Mouse (Mus musculus) midbrain, embryonic 12.5 days (tissue): ENCODE measurements around the gene Naaladl2. TPM values are rescaled to one million over a fixed set of nuclear protein-coding genes. Genes with fewer than 3 reads are reported as not detected.

Experiments used
- ATAC-seq: fragments of 200-750 bp; cut with Nextera tagmentation; 2 replicates; pipeline ENCODE4 v1.8.0; 2017; ENCODE audit warnings: low read depth, moderate TSS enrichment, moderate library complexity; ENCODE audit not compliant: low FRiP score
- H3K27ac ChIP-seq: fragments of 300-500 bp; sonication (generic); replicated peaks from 2 replicates; pipeline ENCODE4 v1.5.1; 2016; ENCODE audit warnings: mild to moderate bottlenecking
- H3K27me3 ChIP-seq: fragments of 300-500 bp; sonication (generic); 2 replicates; pipeline ENCODE4 v1.6.1; 2016; ENCODE audit warnings: mild to moderate bottlenecking
- H3K36me3 ChIP-seq: fragments of 300-500 bp; sonication (generic); 2 replicates; pipeline ENCODE4 v1.6.1; 2016
- H3K4me1 ChIP-seq: fragments of 300-500 bp; sonication (generic); 2 replicates; pipeline ENCODE4 v1.6.1; 2016
- H3K4me2 ChIP-seq: fragments of 300-500 bp; sonication (generic); replicated peaks from 2 replicates; pipeline ENCODE4 v1.6.1; 2016; ENCODE audit warnings: mild to moderate bottlenecking, moderate library complexity
- H3K4me3 ChIP-seq: fragments of 300-500 bp; sonication (generic); 2 replicates; pipeline ENCODE4 v1.5.1; 2016; ENCODE audit warnings: mild to moderate bottlenecking
- H3K9ac ChIP-seq: fragments of 300-500 bp; sonication (generic); replicated peaks from 2 replicates; pipeline ENCODE4 v1.6.1; 2016; ENCODE audit warnings: mild to moderate bottlenecking, moderate library complexity
- H3K9me3 ChIP-seq: fragments of 300-500 bp; sonication (generic); 2 replicates; pipeline ENCODE4 v1.6.1; 2016; ENCODE audit warnings: mild to moderate bottlenecking
- WGBS: fragments of 180-500 bp; shearing (Covaris S2); methylation state at CpG from one replicate; pipeline ENCODE4 v1.1.7; 2016; 5-methylcytosine and 5-hydroxymethylcytosine counted together
- polyA plus RNA-seq: library from polyadenylated mRNA; unstranded; fragments of >200 nt; fragmentation: Nextera tagmentation; extraction: Ambion mirVana; gene quantifications from 2 replicates; pipeline ENCODE4 v1.2.1, GENCODE M21; 2016

The Naaladl2 gene
- polyA plus RNA-seq, 1 experiment from 2014 or later, result 1.0 TPM

DNA sequence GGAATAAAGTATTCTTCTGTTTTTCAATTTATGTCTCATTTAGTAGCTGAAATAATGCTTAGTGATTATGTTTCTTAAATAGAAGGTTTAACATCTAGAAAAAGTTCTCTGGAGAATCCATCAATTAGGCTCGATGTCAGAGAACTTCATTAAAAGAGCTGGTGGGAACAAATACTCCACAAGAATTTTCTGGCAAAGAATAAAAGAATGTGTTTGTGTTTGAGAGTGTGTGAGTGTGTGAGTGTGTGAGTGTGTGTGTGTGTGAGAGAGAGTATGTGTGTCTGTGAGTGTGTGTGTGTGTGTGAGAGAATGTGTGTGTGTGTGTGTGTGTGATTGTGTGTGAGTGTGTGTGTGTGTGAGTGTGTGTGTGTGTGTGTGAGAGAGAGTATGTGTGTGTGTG, 1170.3 kb downstream of the Naaladl2 start:
- Histone ChIP-seq H3K4me1 (no peaks in the 10 kb centered on the region), H3K9ac (no peak overlapping the region), H3K27ac (no peak overlapping the region), H3K27me3 (no peaks in the 10 kb centered on the region), H3K36me3 (no peaks in the 10 kb centered on the region), H3K9me3 (no peaks in the 10 kb centered on the region), H3K4me2 (no peak overlapping the region), H3K4me3 (no peak overlapping the region)
- 86% methylated on average over 1 of the region's 1 CpGs for WGBS
- no peak for ATAC-seq

DNA sequence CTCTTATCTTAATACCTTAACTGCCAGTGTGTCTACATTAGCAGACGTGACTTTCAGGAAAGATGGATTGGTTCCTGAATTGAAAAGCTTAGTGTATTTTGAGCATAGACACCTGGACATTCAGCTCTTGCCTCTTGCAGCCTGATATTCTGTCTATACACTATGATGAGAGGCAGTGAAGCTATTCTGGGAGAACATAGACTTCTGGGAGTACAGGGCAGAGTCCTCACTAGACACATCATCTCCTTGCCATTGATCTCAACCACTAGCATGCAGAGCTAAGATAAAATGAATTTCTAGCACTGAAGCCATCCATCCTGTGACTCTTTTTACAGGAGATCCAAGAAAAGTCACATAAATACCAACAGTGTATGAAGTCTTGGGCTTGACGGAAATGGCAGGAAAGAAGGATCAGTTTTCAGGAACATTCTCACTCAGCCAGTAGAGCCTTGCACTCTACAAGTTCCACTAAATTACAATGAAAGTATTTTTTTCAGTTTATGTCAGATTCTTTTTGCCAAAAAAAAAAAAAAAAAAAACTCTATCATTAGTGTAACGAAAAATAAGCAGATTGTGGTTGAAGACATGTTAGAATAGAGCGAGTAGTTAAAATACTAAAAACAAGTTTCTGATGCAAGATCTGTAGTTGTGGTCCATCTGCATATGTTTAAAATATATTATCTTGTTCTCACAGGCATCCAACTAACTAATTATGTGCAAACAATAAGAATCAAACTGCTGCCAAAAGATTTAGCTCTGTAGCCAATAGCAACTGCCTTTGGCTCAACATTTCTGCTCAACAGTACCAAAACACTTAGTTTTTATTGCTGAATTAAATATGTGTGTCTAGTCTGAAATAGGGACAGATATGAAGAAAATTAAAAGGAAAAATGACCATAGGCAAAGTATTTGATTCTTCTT, 1171.1 kb downstream of the Naaladl2 start:
- no peak overlapping the region for H3K9ac ChIP-seq
- no peak overlapping the region for H3K4me2 ChIP-seq
- no peaks in the 10 kb centered on the region for H3K36me3 ChIP-seq
- H3K27ac ChIP-seq, result no peak overlapping the region
- no peaks in the 10 kb centered on the region for H3K4me1 ChIP-seq
- WGBS, result 87% methylated on average over 4 of the region's 4 CpGs
- H3K9me3 ChIP-seq, result no peaks in the 10 kb centered on the region
- no peaks in the 10 kb centered on the region for H3K27me3 ChIP-seq
- no peak for ATAC-seq
- H3K4me3 ChIP-seq, result no peak overlapping the region

DNA sequence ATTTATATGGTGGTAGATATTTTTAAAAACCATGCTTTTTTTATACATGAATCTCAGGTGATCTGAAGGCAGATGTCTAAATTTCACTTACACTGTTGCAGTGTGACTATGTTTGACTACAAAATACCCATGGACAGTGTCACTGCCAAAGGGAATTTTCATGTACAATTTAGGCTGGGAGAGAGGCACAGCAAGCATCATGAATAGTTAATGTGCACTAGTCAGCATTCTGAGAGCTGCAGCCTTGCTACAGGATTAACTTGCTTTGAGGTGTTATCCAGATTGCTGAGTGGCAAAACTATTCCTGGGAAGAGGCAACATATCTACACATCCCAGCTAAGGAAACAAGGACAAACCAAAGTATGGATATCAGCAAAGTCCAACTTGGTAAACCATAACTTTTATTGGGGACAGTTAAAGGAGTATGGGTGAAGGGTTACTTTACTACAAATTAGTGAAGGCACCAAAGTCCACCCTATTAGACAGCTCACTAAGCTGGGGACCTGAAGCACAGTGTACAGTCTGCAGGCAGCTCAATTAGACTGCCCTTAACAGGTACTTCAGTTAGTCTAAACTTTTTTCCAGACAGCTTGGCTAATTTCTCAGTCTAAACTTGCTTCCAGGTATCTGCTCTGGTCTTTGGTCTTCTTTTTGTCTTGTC, 1181.0 kb downstream of the Naaladl2 start:
- no peaks in the 10 kb centered on the region for H3K27me3 ChIP-seq
- no peak for ATAC-seq
- H3K4me3 ChIP-seq, result no peak overlapping the region
- H3K4me1 ChIP-seq, result no peaks in the 10 kb centered on the region
- no peak overlapping the region for H3K4me2 ChIP-seq
- H3K27ac ChIP-seq, result no peak overlapping the region
- no peaks in the 10 kb centered on the region for H3K9me3 ChIP-seq
- no peak overlapping the region for H3K9ac ChIP-seq
- no peaks in the 10 kb centered on the region for H3K36me3 ChIP-seq

DNA sequence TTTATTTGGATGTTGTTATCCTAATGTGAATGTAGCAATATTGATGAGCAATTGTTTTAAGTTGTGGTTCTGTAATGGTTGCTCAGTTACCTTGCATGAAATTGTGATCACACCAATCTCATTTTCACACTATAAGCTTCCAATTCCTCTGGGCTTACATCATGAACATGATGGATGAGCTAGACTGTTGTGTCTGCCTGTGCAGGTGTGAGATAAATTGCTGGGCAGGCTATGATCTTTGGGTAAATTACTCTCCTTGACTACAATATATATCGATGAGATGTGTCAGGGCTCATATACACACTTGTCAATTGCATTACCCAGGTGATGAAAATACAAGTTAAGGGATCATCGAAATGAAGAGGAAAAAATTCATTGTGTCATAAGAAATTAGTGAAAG, 1197.9 kb downstream of the Naaladl2 start:
- ATAC-seq, result no peak

DNA sequence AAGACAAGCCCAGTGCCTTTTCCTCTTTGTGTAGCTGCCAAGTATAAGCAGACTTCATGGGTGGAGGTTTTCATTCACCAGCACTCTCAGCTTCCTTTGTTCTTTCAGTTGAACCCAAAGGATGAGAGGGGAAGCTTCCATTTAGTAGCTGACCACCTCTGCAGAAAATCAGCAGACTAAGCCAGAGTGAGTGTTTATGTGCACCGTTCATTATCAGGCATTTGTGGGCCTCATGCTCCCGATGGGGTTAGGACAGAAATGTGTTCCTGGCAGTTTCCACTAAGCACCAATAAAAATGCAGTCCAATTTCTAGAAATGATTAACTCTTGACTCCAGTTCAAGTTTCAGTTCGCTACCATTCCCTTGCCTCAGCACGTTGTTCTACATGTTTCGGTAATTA, 1206.8 kb downstream of the Naaladl2 start:
- ATAC-seq, result no peak
- H3K36me3 ChIP-seq, result no peaks in the 10 kb centered on the region
- H3K27me3 ChIP-seq, result no peaks in the 10 kb centered on the region
- H3K27ac ChIP-seq, result no peak overlapping the region
- H3K4me2 ChIP-seq, result no peak overlapping the region
- H3K9ac ChIP-seq, result no peak overlapping the region
- no peak overlapping the region for H3K4me3 ChIP-seq
- WGBS, result 48% methylated on average over 5 of the region's 5 CpGs
- no peaks in the 10 kb centered on the region for H3K4me1 ChIP-seq
- no peaks in the 10 kb centered on the region for H3K9me3 ChIP-seq

More for the DNA sequence above, 1197.9 kb downstream of the Naaladl2 start:
- Histone ChIP-seq H3K27ac (no peak overlapping the region), H3K36me3 (no peaks in the 10 kb centered on the region), H3K27me3 (no peaks in the 10 kb centered on the region), H3K4me3 (no peak overlapping the region), H3K9ac (no peak overlapping the region), H3K4me1 (no peaks in the 10 kb centered on the region), H3K4me2 (no peak overlapping the region), H3K9me3 (no peaks in the 10 kb centered on the region)
- 86% methylated on average over 2 of the region's 2 CpGs for WGBS

DNA sequence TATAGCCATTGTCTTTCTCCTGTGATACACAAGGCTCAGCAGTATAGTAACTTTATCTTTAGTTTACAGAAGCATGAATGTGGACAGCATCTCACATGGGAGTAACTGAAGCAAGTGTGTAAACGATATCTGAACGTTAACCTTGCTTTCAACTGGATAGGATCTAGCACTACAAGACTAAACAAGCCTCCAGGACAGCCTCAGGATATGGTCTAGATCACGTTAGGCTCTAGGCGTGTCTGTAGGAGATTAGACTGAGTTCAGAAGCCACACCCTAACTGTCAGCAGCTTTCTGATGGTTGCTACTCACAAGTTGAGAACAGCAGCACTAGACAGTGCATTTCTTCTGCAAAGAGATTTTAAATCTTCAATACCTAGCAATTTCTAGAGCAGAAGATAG, 1216.0 kb downstream of the Naaladl2 start:
- WGBS, result 92% methylated on average over 4 of the region's 4 CpGs
- Histone ChIP-seq H3K27ac (no peak overlapping the region), H3K4me3 (no peak overlapping the region), H3K9ac (no peak overlapping the region), H3K9me3 (no peaks in the 10 kb centered on the region), H3K4me2 (no peak overlapping the region), H3K36me3 (no peaks in the 10 kb centered on the region), H3K27me3 (no peaks in the 10 kb centered on the region), H3K4me1 (no peaks in the 10 kb centered on the region)
- ATAC-seq, result no peak

DNA sequence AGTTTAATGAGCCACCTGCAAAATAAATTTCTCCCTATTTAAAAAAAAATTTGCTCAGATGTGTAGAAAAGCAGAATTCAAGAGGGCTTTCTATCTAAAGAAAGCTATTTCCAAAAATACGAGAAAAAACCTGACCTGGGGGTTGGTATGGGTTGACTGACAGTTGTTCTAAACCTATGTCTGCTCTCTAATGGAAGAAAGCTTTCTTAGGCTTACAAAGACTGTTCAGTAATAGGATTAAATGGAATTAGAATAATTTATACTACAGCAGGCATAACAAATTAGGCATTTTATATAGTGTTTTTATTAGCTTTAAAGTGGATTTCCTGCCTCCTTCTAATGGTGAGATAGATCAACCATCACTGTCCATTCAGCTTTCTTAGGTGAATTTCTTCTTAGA, 1236.4 kb downstream of the Naaladl2 start:
- no peak overlapping the region for H3K9ac ChIP-seq
- H3K27me3 ChIP-seq, result no peaks in the 10 kb centered on the region
- H3K9me3 ChIP-seq, result no peaks in the 10 kb centered on the region
- no peak overlapping the region for H3K27ac ChIP-seq
- H3K4me3 ChIP-seq, result no peak overlapping the region
- 35% methylated on average over 1 of the region's 1 CpGs for WGBS
- ATAC-seq, result peak; percentile 75; the same call in 1 of the 2 replicates
- H3K4me2 ChIP-seq, result no peak overlapping the region
- no peaks in the 10 kb centered on the region for H3K4me1 ChIP-seq
- no peaks in the 10 kb centered on the region for H3K36me3 ChIP-seq

DNA sequence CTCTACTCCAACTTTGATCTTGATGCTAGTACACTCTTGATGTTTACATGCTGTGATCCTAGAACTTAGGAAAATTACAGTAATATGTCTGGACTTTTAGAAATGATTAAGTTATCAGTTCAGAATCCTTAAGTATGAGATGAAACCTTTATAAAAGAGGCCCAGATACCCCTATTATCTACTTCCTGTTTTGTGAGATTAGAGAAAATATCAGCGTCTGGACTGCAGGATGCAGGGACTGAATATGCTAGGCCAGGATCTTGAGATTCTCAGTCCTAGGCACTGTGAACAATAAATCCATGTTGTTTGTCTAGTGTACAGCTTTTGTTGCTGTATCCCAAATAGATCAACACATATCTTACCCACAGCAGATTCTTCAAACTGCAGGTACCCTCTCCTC, 1278.4 kb downstream of the Naaladl2 start:
- Histone ChIP-seq H3K27me3 (no peaks in the 10 kb centered on the region), H3K9me3 (no peaks in the 10 kb centered on the region), H3K9ac (no peak overlapping the region), H3K4me2 (no peak overlapping the region), H3K4me1 (no peaks in the 10 kb centered on the region), H3K36me3 (no peaks in the 10 kb centered on the region), H3K27ac (no peak overlapping the region), H3K4me3 (no peak overlapping the region)
- no peak for ATAC-seq
- WGBS, result 84% methylated on average over 1 of the region's 1 CpGs

DNA sequence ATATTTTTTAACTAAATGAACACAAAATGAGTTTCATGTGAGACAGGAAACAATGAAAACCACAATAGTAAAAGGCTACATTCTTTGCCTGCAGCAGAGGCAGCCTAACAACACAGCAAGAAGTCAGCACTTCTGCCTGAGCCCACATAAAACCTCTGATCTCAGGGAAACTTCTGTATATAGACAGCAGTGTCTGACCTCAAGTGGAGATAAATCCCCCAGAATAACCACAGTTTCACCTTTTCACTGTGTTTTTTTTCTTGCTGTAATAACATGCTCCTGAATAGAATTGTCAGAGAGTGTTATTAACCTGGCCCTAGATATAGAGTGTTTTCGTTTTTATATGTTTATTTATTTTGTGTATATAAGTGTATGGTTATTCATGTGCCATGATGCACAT, 1286.8 kb downstream of the Naaladl2 start:
- 53% methylated on average over 1 of the region's 1 CpGs for WGBS
- no peak overlapping the region for H3K4me2 ChIP-seq
- H3K9me3 ChIP-seq, result no peaks in the 10 kb centered on the region
- H3K9ac ChIP-seq, result no peak overlapping the region
- no peaks in the 10 kb centered on the region for H3K36me3 ChIP-seq
- no peak overlapping the region for H3K27ac ChIP-seq
- no peaks in the 10 kb centered on the region for H3K4me1 ChIP-seq
- no peak overlapping the region for H3K4me3 ChIP-seq
- ATAC-seq, result no peak
- no peaks in the 10 kb centered on the region for H3K27me3 ChIP-seq

DNA sequence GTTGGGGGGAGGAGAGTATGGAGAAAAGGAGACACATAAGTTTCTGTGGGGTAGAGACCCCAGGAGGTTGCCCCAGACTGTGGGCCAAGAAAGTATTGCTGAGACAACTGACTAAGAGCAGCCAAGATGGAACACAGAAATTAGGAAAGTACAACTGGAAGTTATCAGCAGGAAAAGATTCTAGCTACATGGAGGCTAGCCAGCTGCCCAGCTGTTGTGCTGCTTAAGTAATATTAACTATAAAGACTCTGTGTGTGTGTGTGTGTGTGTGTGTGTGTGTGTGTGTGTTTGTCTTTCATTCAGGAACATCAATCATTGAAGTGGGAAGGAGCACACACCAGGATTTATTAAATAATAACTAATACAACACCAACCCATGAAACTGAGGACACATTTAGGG, 1326.5 kb downstream of the Naaladl2 start:
- Histone ChIP-seq H3K4me2 (no peak overlapping the region), H3K9me3 (no peaks in the 10 kb centered on the region), H3K36me3 (no peaks in the 10 kb centered on the region), H3K4me3 (no peak overlapping the region), H3K27me3 (no peaks in the 10 kb centered on the region), H3K9ac (no peak overlapping the region), H3K27ac (no peak overlapping the region), H3K4me1 (no peaks in the 10 kb centered on the region)
- no peak for ATAC-seq

DNA sequence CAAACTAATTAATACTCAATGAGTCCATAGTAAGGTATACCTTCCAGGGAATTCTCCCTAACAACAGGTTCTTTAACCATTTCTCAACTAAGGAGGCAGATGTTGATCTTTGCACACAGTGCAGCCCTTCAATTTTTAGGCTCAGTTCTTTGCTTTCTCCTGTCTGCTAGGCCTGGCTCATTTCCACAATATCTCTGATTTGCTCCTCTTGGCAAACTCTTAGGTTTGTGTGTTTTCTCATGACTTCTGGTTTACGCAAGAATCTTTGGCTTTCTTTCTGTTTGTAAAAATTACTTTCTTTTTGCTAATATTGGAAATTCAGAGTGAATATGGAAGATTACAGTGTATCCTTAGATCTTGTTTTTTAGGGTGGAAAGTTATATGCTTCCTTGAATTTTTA, 1385.3 kb downstream of the Naaladl2 start:
- Histone ChIP-seq H3K27me3 (no peaks in the 10 kb centered on the region), H3K4me3 (no peak overlapping the region), H3K9me3 (no peaks in the 10 kb centered on the region), H3K36me3 (no peaks in the 10 kb centered on the region), H3K4me1 (no peaks in the 10 kb centered on the region), H3K4me2 (no peak overlapping the region), H3K27ac (no peak overlapping the region), H3K9ac (no peak overlapping the region)
- WGBS, result 93% methylated on average over 1 of the region's 1 CpGs
- no peak for ATAC-seq
